Mouse (Mus musculus): Measurements from ENCODE around the gene Nsa2.

DNA sequence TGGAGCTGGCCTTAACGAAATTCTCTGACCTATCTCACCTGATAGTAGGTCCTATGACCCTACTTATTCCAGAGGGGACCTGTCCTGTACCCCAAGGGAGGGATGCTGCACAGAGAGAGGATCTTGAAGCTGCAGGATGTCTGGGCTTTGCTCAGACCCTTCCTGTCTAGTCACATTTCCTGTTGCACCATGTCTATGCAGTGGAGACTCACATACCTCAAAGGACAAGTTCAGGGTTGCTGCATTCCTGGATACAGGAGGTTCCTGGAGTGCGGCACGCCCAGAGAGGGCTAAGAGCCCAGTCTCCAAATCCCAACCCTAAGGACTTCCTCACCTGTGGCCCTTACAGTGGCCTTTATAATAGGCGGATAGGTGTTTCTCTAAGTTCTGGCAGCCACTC lies 48.6 kb upstream of the Nsa2 start:
- no peak for TF ChIP-seq EP300 (IDR thresholded peaks at IDR 0.05; ENCODE audit: low read depth)
- no peak for TF ChIP-seq CTCF (IDR thresholded peaks at IDR 0.05; ENCODE audit: low read depth)
